Mouse (Mus musculus): ENCODE measurements around the gene Clstn2. TPM values are rescaled to one million over a fixed set of nuclear protein-coding genes. Genes with fewer than 3 reads are reported as not detected.

Clstn2 gene
- total and polyA plus RNA-seq, 3 experiments: not detected

- Histone ChIP-seq H3K27ac (ENCODE audit: insufficient read depth, low read depth) (no peak overlapping the region), H3K4me3 (replicated peaks in 1 of 3; ENCODE audit: low read depth in 2 of 3, low read length in 2 of 3, poor library complexity in 1 of 3) (no peak overlapping the region)
Observed at GRCm38 (mm10) chr9:97660989-97661388, 372.0 kb downstream of the Clstn2 start.

GRCm38 (mm10) chr9:97658736-97659135, 374.2 kb downstream of the Clstn2 start:
- in situ Hi-C loops (cut with MboI; ENCODE audit: low pct_ligation_motif_present, low pct_unique_long_range_greater_than_20kb, low sequenced_read_pairs): no loop called here
- H3K4me2 ChIP-seq (ENCODE audit: insufficient read depth, low read depth, poor library complexity, severe bottlenecking): no peak overlapping the region
- no peaks in the 10 kb centered on the region for H3K4me1 ChIP-seq (ENCODE audit: control insufficient read depth in 1 of 2, insufficient read depth in 2 of 2)
- no peak overlapping the region for H3K4me3 ChIP-seq (replicated peaks in 1 of 3; ENCODE audit: low read depth in 2 of 3, low read length in 2 of 3, poor library complexity in 1 of 3)
- no peak for TF ChIP-seq CHD2 (IDR thresholded peaks at IDR 0.05; ENCODE audit: low read length)
- no peak for TF ChIP-seq USF2 (conservative IDR thresholded peaks at IDR 0.05; ENCODE audit: low read depth, low read length)
- no peak for TF ChIP-seq RCOR1 (conservative IDR thresholded peaks at IDR 0.05; ENCODE audit: low read depth, low read length)
- no peak for TF ChIP-seq JUN (IDR thresholded peaks at IDR 0.05; ENCODE audit: insufficient read depth, low read depth, low read length)
- TF ChIP-seq PAX5 (IDR thresholded peaks at IDR 0.05; ENCODE audit: low read length): no peak
- no peak for TF ChIP-seq MYC (IDR thresholded peaks at IDR 0.05; ENCODE audit: low read depth, low read length)
- no peak for TF ChIP-seq ZNF384 (IDR thresholded peaks at IDR 0.05; ENCODE audit: low read depth, low read length)
- no peak for DNase-seq (ENCODE audit: extremely low read depth)
- H3K9ac ChIP-seq (ENCODE audit: insufficient read depth, low read depth): no peak overlapping the region
- dilution Hi-C loops (cut with MboI; ENCODE audit: extremely low pct_ligation_motif_present, extremely low pct_unique_long_range_greater_than_20kb, low sequenced_read_pairs): no loop called here
- H3K36me3 ChIP-seq (replicated peaks in 1 of 2; ENCODE audit: control insufficient read depth in 1 of 2, insufficient read depth in 1 of 2, low read length in 1 of 2): no peaks in the 10 kb centered on the region
- peaks cover 73% of the 10 kb centered on the region for H3K9me3 ChIP-seq (replicated peaks; ENCODE audit: low read length)
- no peaks in the 10 kb centered on the region for H3K27me3 ChIP-seq (replicated peaks)
- H3K79me2 ChIP-seq (replicated peaks; ENCODE audit: control insufficient read depth, extremely low read depth, insufficient read depth, poor library complexity, severe bottlenecking): no peaks in the 10 kb centered on the region
- H3K27ac ChIP-seq (ENCODE audit: insufficient read depth, low read depth): no peak overlapping the region

More at GRCm38 (mm10) chr9:97660989-97661388, 372.0 kb downstream of the Clstn2 start:
- Histone ChIP-seq H3K4me1 (ENCODE audit: control insufficient read depth in 1 of 2, insufficient read depth in 2 of 2) (no peaks in the 10 kb centered on the region), H3K27me3 (replicated peaks) (no peaks in the 10 kb centered on the region), H3K36me3 (replicated peaks in 1 of 2; ENCODE audit: control insufficient read depth in 1 of 2, insufficient read depth in 1 of 2, low read length in 1 of 2) (no peaks in the 10 kb centered on the region), H3K9me3 (replicated peaks; ENCODE audit: low read length) (peaks cover 74% of the 10 kb centered on the region), H3K9ac (ENCODE audit: insufficient read depth, low read depth) (no peak overlapping the region), H3K4me2 (ENCODE audit: insufficient read depth, low read depth, poor library complexity, severe bottlenecking) (no peak overlapping the region), H3K79me2 (replicated peaks; ENCODE audit: control insufficient read depth, extremely low read depth, insufficient read depth, poor library complexity, severe bottlenecking) (no peaks in the 10 kb centered on the region)
- in situ Hi-C loops (cut with MboI; ENCODE audit: low pct_ligation_motif_present, low pct_unique_long_range_greater_than_20kb, low sequenced_read_pairs): no loop called here
- TF ChIP-seq USF2 (conservative IDR thresholded peaks at IDR 0.05; ENCODE audit: low read depth, low read length) (no peak), USF1 (IDR thresholded peaks at IDR 0.05; ENCODE audit: low read depth, low read length) (no peak), TCF12 (IDR thresholded peaks at IDR 0.05; ENCODE audit: low read depth, low read length) (no peak), MAZ (IDR thresholded peaks at IDR 0.05; ENCODE audit: low read depth, low read length) (no peak), MAX (IDR thresholded peaks at IDR 0.05; ENCODE audit: low read length) (no peak), SMC3 (IDR thresholded peaks at IDR 0.05; ENCODE audit: low read depth, low read length) (no peak), RCOR1 (conservative IDR thresholded peaks at IDR 0.05; ENCODE audit: low read depth, low read length) (no peak), JUN (IDR thresholded peaks at IDR 0.05; ENCODE audit: insufficient read depth, low read depth, low read length) (no peak), SIN3A (IDR thresholded peaks at IDR 0.05; ENCODE audit: low read length) (no peak), UBTF (IDR thresholded peaks at IDR 0.05; ENCODE audit: low read depth, low read length) (no peak), ZKSCAN1 (IDR thresholded peaks at IDR 0.05; ENCODE audit: borderline replicate concordance, low read depth, low read length) (no peak), ZMIZ1 (IDR thresholded peaks at IDR 0.05; ENCODE audit: low read depth, low read length) (no peak), NRF1 (IDR thresholded peaks at IDR 0.05; ENCODE audit: low read depth, low read length) (no peak), ELF1 (IDR thresholded peaks at IDR 0.05; ENCODE audit: low read depth, low read length) (no peak), NELFE (IDR thresholded peaks at IDR 0.05; ENCODE audit: low read depth, low read length) (no peak), CHD1 (IDR thresholded peaks at IDR 0.05; ENCODE audit: low read depth, low read length) (no peak), ETS1 (conservative IDR thresholded peaks at IDR 0.05; ENCODE audit: low read depth, low read length) (no peak)
- dilution Hi-C loops (cut with MboI; ENCODE audit: extremely low pct_ligation_motif_present, extremely low pct_unique_long_range_greater_than_20kb, low sequenced_read_pairs): no loop called here
- DNase-seq (ENCODE audit: extremely low read depth): no peak

All from CH12.LX (cell line).